Mouse (Mus musculus) lung, postnatal 0 days (tissue): ENCODE data around the gene Etnppl.

Experiments used
- CTCF ChIP-seq: IDR thresholded peaks from 2 replicates; pipeline ENCODE4 v1.5.1; 2016; ENCODE audit warnings: antibody characterized with exemption, mild to moderate bottlenecking
- EP300 ChIP-seq: IDR thresholded peaks from 2 replicates; pipeline ENCODE4 v1.6.1; 2016; ENCODE audit warnings: antibody characterized with exemption, mild to moderate bottlenecking, control low read depth

GRCm38 (mm10) chr3:130682183-130682582 is 64.9 kb downstream of the Etnppl start:
- TF ChIP-seq EP300 (no peak), CTCF (no peak)
